Mouse (Mus musculus) cerebellum, postnatal 10 days (tissue): Measurements from ENCODE around the gene Amh.

Source experiments
- DNase-seq, 2 experiments: peaks; one replicate each; pipeline ENCODE4 v3.0.0; 2021; ENCODE audit warnings: mixed read lengths in 2 of 2

The Amh gene

DNA sequence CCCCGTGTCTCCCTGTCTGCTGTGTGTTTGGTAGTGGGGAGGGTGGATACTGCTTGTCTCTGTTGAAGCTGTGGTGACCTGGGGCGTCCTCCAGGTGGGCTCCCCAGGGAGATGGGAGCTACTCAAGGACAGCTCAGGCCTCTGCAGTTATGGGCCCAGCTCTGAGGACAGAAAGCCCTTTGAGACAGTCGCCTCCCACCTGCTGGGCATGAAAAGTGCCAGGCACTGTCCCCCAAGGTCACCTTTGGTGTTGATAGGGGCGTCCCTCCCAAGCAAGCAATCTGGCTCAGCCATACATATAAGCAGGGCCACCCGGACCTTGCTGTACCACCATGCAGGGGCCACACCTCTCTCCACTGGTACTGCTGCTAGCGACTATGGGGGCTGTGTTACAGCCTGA lies at the start of gene Amh:
Gene Amh (plus strand): TSS at position 328 of the 400 bp plus-strand sequence.
- peak in 1 of 2 experiments; percentile 37 for DNase-seq

DNA sequence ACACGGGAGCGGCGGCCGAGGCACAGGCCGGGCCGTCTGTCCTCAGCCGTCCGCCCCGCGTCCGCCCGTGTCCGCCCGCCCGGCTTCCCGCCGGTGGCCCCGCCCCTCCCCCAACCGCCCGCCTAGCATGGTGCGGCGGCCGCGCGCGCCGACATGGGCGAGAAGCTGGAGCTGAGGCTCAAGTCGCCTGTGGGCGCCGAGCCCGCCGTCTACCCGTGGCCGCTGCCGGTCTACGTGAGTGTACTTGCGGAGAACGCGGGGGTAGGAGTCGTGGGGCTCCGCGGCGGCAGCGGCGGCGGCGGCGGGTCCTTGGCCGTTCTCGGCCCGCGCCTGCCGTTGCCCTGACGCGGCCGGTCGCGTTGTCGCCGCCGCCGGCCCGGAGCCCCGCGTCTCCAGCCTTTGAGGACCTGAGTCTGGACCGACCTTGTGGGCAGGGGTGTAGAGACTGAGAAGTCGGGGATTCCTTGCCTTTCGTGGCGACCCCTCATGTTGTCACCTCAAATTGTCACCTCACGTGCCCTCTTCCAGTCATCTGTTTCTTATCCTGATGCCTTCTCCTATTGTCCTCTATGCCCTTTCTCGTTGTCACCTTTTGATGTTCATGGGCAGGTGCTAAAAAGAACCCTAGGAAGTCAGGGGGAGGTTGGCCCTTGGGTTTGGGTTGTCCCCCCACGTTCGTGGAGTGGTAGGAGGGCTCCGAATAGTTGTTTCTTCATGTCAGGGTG lies 49.6 kb upstream of the Amh start:
- DNase-seq: no peak

- DNase-seq: peak in 1 of 2 experiments; percentile 35
Measured at GRCm38 (mm10) chr10:80756099-80756498, 48.9 kb upstream of the Amh start.

DNA sequence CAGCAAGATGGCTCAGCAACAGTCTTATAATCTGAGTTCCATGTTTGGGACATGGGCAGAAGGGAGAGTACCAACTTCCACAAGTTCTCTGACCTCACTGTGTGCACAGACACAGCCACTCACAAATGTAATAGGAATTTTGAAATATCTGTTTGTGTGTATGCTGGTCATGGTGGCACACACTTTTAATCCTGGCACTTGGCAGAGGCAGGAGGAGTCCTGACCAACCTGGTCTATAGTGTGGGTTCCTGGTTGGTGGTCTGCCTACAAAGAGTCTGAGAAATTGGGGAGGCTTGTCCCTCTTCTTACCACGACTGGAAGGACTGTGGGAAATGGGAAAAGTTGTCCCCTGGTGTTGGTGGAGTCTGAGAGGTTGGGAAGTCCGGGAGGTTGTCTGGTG lies 48.5 kb upstream of the Amh start:
- no peak for DNase-seq

GRCm38 (mm10) chr10:80756967-80757366 lies 48.1 kb upstream of the Amh start:
- DNase-seq: peak; percentile 60 to 66

- DNase-seq: peak; percentile 73 to 79
Measured at GRCm38 (mm10) chr10:80757717-80758116, 47.3 kb upstream of the Amh start.

DNA sequence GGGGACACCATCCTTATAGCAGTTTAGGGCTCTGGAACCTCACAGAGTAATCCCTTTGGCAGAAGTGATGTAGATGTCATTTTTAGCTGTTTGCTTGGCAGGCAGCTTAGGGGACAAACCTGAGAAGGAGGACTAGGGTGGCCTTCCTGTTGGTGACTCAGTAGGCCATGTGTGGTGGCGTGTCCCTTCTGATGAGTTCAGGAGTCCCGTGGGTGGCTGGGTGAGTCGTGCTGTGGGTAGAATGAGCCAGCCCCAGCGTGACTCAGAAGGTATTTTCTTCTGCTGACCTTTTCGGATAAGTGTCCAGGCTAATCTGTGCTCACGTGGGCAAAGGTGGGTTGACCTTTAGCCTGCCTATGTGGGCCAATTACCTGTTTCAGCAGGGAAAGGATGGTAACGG lies 46.4 kb upstream of the Amh start:
- no peak for DNase-seq

DNA sequence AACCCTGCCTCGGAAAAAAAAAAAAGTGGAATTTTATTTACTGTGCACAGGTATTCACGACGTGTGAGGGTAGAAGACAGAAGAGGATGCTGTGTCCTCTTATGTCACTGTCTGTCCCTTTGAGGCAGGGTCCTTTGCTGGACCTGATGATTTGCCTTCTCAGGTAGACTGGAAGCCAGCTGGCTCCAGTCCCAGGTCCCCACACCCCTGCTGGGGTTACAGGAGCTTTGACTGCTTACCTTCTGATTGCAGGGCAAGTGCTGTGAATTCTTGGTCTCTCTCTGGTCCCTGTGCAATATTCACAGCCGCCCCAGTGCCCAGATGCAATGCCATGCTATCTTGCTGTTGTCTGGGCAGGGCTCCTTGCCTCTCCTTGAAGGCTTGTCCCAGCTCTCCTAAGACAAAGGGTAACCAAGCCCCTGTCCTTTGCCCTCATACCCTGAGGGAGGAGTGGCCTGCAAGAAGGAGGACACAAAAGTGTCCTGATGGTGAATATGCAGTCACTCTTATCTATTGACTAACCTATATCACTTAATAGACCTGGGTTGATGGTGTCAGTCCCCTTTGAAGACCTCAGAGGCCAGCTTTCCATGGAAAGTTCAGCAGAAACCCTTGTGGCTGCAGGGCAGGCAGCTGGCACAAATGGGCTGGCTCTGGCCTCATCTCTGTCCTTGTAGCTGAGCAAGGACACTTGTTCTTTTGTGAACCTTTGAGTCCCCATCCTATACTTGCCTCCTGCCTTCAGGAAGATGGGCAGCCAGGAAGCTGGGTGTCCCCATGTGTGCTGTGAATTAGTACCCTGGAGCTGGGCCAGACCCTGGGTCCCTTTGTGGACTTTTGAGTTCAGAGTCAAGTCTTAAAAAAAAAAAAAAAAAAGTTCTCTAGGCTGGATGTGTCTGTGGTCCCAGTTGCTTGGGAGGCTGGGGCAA lies 44.2 kb upstream of the Amh start:
- peak; percentile 69 to 76 for DNase-seq

DNA sequence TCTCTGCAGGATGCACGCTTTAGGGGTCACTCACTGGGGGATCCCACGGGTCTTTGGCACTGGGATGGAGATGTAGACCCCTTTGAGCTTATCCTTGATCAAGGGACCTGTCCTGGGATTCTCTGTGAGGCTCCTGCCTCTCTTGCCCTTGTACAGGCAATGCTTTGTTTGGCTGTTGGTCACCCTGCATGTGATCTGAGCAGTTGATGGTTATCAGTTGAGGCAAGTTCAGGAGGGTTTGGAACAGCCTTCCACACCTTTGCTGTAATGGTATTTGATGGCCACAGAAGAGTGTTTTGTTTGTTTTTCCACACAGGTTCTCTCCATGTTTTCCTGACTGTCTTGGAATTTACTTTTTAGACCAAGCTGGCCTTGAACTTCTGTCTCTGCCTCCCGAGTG lies 43.2 kb upstream of the Amh start:
- DNase-seq: no peak

DNA sequence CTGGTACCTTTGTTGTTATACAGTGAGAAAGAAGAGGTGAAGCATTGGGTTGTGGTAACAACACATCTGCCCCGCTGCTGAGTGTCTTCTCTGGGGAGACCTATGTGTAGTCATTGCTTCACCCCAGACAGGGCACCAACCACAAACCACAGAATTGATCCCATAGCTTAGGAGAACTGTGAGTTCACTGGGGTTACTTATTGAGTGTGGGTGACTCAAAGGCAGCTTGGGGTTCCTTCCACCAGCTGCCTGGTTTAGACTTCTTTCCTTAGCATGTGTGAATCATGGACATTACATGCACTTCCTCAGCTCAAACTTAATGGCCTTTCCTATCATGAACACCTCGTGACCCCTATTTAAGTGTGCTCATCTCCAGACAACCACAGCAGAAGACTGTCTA lies 41.5 kb upstream of the Amh start:
- DNase-seq: no peak

GRCm38 (mm10) chr10:80765746-80766145 lies 39.3 kb upstream of the Amh start:
- DNase-seq: no peak

DNA sequence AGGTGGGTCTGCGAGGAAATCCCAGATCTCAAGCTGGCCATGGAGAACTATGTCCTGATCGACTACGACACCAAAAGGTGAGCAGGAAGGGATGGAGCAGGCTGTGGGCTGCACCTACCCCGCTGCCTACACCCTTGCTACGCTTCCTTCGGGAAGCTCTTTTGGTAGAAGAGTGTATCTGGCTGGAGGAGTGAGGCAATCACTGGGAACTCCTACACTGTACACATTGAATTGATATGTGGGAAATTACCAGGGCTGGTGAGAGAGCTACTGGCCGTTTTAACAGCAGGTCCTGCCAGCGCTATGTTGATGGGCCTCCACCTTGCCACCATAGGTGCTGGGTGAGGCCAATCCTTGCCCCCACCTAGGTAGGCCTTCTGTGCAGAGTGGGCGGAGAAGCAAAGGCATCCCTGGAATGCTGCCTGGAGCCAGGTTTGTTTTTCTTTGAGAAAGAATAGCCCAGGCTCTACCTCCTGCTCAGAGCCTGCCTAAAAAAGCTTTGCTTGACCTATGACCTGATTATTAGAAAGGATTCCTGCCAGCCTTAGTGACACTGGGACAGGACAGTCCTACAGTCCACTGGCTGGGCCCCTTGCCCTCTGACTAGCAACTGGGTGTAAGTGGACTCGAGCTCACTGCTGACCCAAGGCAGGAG lies 38.8 kb upstream of the Amh start:
- DNase-seq: no peak

GRCm38 (mm10) chr10:80768365-80768764 lies 36.7 kb upstream of the Amh start:
- no peak for DNase-seq

GRCm38 (mm10) chr10:80773816-80774215 lies 31.2 kb upstream of the Amh start:
- DNase-seq: no peak

DNA sequence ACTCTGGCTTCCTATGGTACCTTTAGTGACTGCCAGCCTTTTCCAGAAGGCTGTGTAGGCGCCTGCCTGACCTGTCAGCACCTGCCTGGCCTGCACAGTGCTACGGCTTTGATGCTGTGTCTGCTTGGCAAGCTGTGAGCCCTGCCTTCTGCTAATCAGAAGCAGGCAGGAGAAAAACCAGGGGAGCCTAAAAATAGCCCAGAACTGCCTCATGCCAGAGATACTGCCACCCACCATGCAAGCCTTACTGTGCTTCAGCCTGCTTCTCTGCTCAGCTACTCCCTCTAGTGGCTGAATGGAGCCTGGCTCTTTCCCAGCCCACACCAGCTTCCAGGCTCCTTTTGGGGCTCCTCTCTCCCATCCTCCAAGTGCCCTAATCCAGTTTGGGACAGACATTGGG lies 30.5 kb upstream of the Amh start:
- peak; percentile 95 to 98 for DNase-seq

DNA sequence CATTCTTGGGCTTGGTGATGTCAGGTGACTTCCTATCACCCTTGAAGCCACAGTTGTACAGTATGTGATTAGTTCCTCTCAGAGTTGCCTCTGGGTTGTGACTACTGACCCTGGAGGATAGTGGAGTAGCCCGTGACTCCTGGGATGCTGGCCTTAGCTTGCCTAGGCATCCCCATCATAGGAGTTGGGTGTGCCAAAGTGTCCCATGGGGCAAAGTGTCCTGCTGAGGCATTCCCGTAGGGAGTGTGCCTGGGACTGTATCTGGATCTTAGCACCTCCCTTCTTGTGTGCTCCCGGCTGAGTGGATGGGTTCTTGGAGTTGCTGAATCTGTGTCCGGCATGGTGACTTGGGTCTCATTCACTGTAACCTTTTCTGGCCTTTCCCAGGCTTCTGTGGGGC lies 30.1 kb upstream of the Amh start:
- DNase-seq: peak; percentile 56 to 65

- DNase-seq: peak; percentile 76 to 83
Measured at GRCm38 (mm10) chr10:80775731-80776130, 29.3 kb upstream of the Amh start.

GRCm38 (mm10) chr10:80776358-80776869 lies 28.6 kb upstream of the Amh start:
- no peak for DNase-seq

DNA sequence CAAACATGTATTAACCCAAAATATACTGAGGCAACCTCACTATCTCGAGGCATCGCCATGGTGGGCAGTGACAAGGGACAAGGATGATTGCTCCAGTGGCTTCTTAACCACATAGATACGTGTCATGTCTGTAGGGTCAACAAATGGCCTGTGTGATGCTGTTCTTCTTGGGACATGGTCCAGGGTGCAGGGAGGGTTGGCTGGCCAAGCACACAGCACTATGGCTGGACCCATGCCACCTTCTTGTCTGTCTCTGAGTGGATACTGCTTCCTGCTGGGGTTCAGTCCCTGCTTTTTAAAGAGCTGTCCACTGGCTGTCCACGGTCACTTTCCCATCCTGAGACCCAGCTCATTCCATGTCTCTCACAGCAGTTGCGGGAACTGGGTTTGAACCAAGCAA lies 27.9 kb upstream of the Amh start:
- peak; percentile 64 to 68 for DNase-seq

DNA sequence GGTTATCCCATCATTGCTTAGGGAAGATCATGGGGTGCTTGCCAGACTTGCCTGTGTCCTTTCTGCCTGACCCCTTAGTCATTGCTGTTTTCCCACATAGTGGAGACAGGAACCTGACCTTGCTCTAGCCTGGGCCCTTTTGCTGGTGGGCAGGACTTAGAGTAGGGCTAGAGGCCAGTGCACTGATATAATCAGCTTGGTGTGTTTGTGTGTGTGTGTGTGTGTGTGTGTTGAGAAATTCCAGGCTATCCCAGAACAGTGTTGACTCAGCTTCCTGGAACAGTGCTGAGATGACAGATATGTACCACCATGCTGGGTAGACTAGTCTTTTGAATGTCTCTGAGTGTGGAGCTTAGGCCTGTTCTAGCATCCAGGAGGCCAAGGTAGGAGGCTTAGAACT lies 25.5 kb upstream of the Amh start:
- no peak for DNase-seq

DNA sequence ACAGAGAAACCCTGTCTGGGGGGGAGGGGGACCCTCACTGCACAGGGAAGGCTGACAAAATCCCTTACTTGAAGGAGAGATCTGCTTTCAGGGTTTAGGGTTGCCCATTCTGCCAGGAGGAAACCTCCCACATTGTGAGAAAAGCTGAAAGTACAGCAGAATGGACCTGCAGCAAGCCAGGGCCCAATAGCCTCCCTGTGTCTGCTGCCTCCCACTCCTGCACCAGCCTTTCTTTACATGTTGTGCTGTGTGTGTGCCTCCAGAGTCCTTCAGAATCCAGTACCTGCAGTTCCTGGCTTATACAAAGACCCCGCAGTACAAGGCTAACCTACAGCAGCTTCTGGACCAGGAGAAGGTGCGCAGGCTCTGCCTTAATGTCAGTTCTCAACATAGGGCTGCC lies 20.7 kb upstream of the Amh start:
- no peak for DNase-seq

GRCm38 (mm10) chr10:80784871-80785270 lies 20.2 kb upstream of the Amh start:
- DNase-seq: no peak

GRCm38 (mm10) chr10:80785963-80786362 lies 19.1 kb upstream of the Amh start:
- no peak for DNase-seq
